Mouse (Mus musculus): Measurements from ENCODE around the gene Cxcl3. TPM values are rescaled to one million over a fixed set of nuclear protein-coding genes. Genes with fewer than 3 reads are reported as not detected.

The Cxcl3 gene
- polyA plus RNA-seq, 1 experiment from 2014 or later = 0.36 TPM

- no peak for ATAC-seq
- Histone ChIP-seq H3K36me3 (ENCODE audit: control insufficient read depth, insufficient read depth, low read length) (no peaks in the 10 kb centered on the region), H3K9me3 (ENCODE audit: control insufficient read depth, low read length) (no peaks in the 10 kb centered on the region), H3K4me2 (ENCODE audit: low read length) (no peak overlapping the region), H3K4me3 (ENCODE audit: low read length) (no peak overlapping the region), H3K4me1 (ENCODE audit: control insufficient read depth, insufficient read depth, low read depth, low read length) (no peaks in the 10 kb centered on the region), H3K9ac (ENCODE audit: low read depth, low read length) (no peak overlapping the region), H3K27ac (ENCODE audit: low read depth, low read length) (no peak overlapping the region), H3K27me3 (replicated peaks; ENCODE audit: control insufficient read depth, insufficient read depth, low read length) (no peaks in the 10 kb centered on the region)
- 79% methylated on average over 12 of the region's 12 CpGs for WGBS
Measured at GRCm38 (mm10) chr5:90763912-90764665, 21.8 kb upstream of the Cxcl3 start.

GRCm38 (mm10) chr5:90765821-90766606 is 19.9 kb upstream of the Cxcl3 start:
- H3K27me3 ChIP-seq (replicated peaks; ENCODE audit: control insufficient read depth, insufficient read depth, low read length) = no peaks in the 10 kb centered on the region
- no peaks in the 10 kb centered on the region for H3K9me3 ChIP-seq (ENCODE audit: control insufficient read depth, low read length)
- no peaks in the 10 kb centered on the region for H3K4me1 ChIP-seq (ENCODE audit: control insufficient read depth, insufficient read depth, low read depth, low read length)
- H3K4me2 ChIP-seq (ENCODE audit: low read length) = no peak overlapping the region
- H3K36me3 ChIP-seq (ENCODE audit: control insufficient read depth, insufficient read depth, low read length) = no peaks in the 10 kb centered on the region
- WGBS = 74% methylated on average over 8 of the region's 8 CpGs
- H3K27ac ChIP-seq (ENCODE audit: low read depth, low read length) = no peak overlapping the region
- no peak for ATAC-seq
- H3K9ac ChIP-seq (ENCODE audit: low read depth, low read length) = no peak overlapping the region
- H3K4me3 ChIP-seq (ENCODE audit: low read length) = no peak overlapping the region

DNA sequence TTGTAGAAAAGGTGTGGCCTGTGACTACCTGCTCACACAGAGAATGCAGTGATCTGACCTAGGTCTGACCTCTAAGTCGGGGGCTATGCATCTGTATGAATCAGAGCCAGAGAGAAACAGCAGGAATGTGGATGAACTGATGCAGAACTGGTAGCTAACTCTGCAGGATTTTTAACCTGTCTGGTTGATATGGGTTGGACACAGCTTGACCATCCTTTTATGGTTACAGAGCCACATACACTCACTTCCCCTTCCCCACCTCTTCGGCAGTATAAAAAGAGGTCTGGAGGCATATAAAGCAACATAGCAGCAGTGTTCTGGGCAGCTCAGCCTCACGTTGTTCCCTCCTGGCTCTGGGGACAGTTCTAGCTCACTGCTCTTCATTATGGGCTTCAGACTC is 17.7 kb upstream of the Cxcl3 start, which contains the start of gene Ppbp:
Ppbp (plus strand) TSS at position 301 of the 400 bp plus-strand sequence.
- WGBS = 69% methylated on average over 3 of the region's 3 CpGs
- H3K36me3 ChIP-seq (ENCODE audit: control insufficient read depth, insufficient read depth, low read length) = no peaks in the 10 kb centered on the region
- no peak within 1 kb of the TSS for H3K27ac ChIP-seq (ENCODE audit: low read depth, low read length)
- ATAC-seq = no peak
- no peak within 1 kb of the TSS for H3K4me2 ChIP-seq (ENCODE audit: low read length)
- H3K4me3 ChIP-seq (ENCODE audit: low read length) = no peak within 1 kb of the TSS
- no peaks in the 10 kb centered on the region for H3K9me3 ChIP-seq (ENCODE audit: control insufficient read depth, low read length)
- H3K27me3 ChIP-seq (replicated peaks; ENCODE audit: control insufficient read depth, insufficient read depth, low read length) = no peaks in the 10 kb centered on the region
- no peaks in the 10 kb centered on the region for H3K4me1 ChIP-seq (ENCODE audit: control insufficient read depth, insufficient read depth, low read depth, low read length)
- no peak within 1 kb of the TSS for H3K9ac ChIP-seq (ENCODE audit: low read depth, low read length)

DNA sequence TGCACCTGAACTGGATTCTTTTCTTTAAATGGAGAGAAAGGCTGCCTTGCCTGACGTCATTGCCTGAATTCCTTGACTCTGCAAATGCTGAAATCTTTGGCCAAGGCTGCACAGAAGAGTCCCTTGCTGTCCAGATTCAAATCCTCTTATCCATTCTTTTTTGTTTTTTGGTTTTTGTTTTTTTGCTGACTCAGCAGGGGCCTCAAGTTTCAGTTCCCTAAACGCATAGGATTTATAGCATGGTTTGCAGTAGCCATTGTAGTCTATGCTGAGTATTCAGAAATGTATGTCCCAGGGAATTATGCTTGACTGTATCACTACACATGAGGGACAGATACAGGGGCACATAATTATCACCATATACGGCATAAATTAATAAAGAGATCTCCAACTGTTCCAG is 14.5 kb upstream of the Cxcl3 start:
- H3K9me3 ChIP-seq (ENCODE audit: control insufficient read depth, low read length) = no peaks in the 10 kb centered on the region
- H3K4me2 ChIP-seq (ENCODE audit: low read length) = no peak overlapping the region
- no peaks in the 10 kb centered on the region for H3K4me1 ChIP-seq (ENCODE audit: control insufficient read depth, insufficient read depth, low read depth, low read length)
- ATAC-seq = no peak
- no peaks in the 10 kb centered on the region for H3K36me3 ChIP-seq (ENCODE audit: control insufficient read depth, insufficient read depth, low read length)
- H3K4me3 ChIP-seq (ENCODE audit: low read length) = no peak overlapping the region
- WGBS = 84% methylated on average over 3 of the region's 3 CpGs
- no peak overlapping the region for H3K27ac ChIP-seq (ENCODE audit: low read depth, low read length)
- no peaks in the 10 kb centered on the region for H3K27me3 ChIP-seq (replicated peaks; ENCODE audit: control insufficient read depth, insufficient read depth, low read length)
- no peak overlapping the region for H3K9ac ChIP-seq (ENCODE audit: low read depth, low read length)

DNA sequence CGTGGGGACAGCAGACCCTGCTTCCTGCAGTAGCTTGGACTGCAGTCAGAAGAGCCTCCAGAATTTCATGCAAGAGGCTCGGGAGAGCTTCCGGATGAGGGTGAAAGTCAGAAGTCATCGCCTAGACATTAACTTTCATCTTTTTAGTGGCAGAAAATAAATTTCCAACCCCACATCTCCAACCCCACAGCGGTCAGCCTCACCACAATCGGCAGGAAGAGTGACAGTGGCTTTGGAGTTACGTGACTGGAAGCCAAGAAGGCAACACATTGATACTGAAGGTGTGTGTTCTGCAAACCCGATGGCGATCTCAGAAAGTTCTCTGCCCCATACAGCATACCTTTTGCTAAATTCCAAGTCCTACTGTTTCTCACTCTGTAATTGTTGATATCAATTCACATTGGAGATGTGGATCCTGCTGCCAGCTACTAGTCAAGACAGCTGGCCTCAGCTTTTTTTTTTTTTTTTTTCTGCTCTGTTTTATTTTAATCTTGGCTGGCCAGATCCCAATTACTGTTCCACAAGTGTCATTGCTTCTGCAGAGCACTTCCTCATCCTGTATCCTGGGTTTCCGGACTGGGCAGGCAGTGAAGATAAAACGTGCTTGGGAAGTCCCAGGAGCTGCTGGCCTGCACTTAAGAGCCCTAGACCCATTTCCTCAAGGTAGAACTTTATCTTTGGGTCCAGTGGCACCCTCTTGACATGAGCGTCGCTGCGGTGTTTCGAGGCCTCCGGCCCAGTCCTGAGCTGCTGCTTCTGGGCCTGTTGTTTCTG is 13.8 kb upstream of the Cxcl3 start, which contains the start of gene Pf4:
Pf4 (plus strand) TSS at position 556 of the 774 bp plus-strand sequence.
- Histone ChIP-seq H3K27ac (ENCODE audit: low read depth, low read length) (no peak within 1 kb of the TSS), H3K9me3 (ENCODE audit: control insufficient read depth, low read length) (no peaks in the 10 kb centered on the region), H3K9ac (ENCODE audit: low read depth, low read length) (no peak within 1 kb of the TSS), H3K36me3 (ENCODE audit: control insufficient read depth, insufficient read depth, low read length) (no peaks in the 10 kb centered on the region), H3K27me3 (replicated peaks; ENCODE audit: control insufficient read depth, insufficient read depth, low read length) (no peaks in the 10 kb centered on the region), H3K4me2 (ENCODE audit: low read length) (no peak within 1 kb of the TSS), H3K4me3 (ENCODE audit: low read length) (no peak within 1 kb of the TSS), H3K4me1 (ENCODE audit: control insufficient read depth, insufficient read depth, low read depth, low read length) (no peaks in the 10 kb centered on the region)
- ATAC-seq = no peak
- 89% methylated on average over 16 of the region's 16 CpGs for WGBS

- Histone ChIP-seq H3K4me2 (ENCODE audit: low read length) (no peak overlapping the region), H3K27ac (ENCODE audit: low read depth, low read length) (no peak overlapping the region), H3K36me3 (ENCODE audit: control insufficient read depth, insufficient read depth, low read length) (no peaks in the 10 kb centered on the region), H3K4me1 (ENCODE audit: control insufficient read depth, insufficient read depth, low read depth, low read length) (no peaks in the 10 kb centered on the region), H3K27me3 (replicated peaks; ENCODE audit: control insufficient read depth, insufficient read depth, low read length) (no peaks in the 10 kb centered on the region), H3K4me3 (ENCODE audit: low read length) (no peak overlapping the region), H3K9me3 (ENCODE audit: control insufficient read depth, low read length) (no peaks in the 10 kb centered on the region), H3K9ac (ENCODE audit: low read depth, low read length) (no peak overlapping the region)
- no peak for ATAC-seq
- 92% methylated on average over 5 of the region's 5 CpGs for WGBS
Measured at GRCm38 (mm10) chr5:90775562-90775961, 10.3 kb upstream of the Cxcl3 start.

- Histone ChIP-seq H3K4me1 (ENCODE audit: control insufficient read depth, insufficient read depth, low read depth, low read length) (no peaks in the 10 kb centered on the region), H3K9me3 (ENCODE audit: control insufficient read depth, low read length) (no peaks in the 10 kb centered on the region), H3K27me3 (replicated peaks; ENCODE audit: control insufficient read depth, insufficient read depth, low read length) (no peaks in the 10 kb centered on the region), H3K4me3 (ENCODE audit: low read length) (no peak overlapping the region), H3K36me3 (ENCODE audit: control insufficient read depth, insufficient read depth, low read length) (no peaks in the 10 kb centered on the region), H3K27ac (ENCODE audit: low read depth, low read length) (no peak overlapping the region), H3K4me2 (ENCODE audit: low read length) (no peak overlapping the region), H3K9ac (ENCODE audit: low read depth, low read length) (no peak overlapping the region)
- 81% methylated on average over 10 of the region's 10 CpGs for WGBS
- ATAC-seq = no peak
Measured at GRCm38 (mm10) chr5:90777621-90778020, 8.3 kb upstream of the Cxcl3 start.

GRCm38 (mm10) chr5:90778856-90779255 is 7.0 kb upstream of the Cxcl3 start:
- 88% methylated on average over 6 of the region's 6 CpGs for WGBS
- no peak for ATAC-seq
- H3K9me3 ChIP-seq (ENCODE audit: control insufficient read depth, low read length) = no peaks in the 10 kb centered on the region

GRCm38 (mm10) chr5:90783697-90784096 is 2.2 kb upstream of the Cxcl3 start:
- no peaks in the 10 kb centered on the region for H3K36me3 ChIP-seq (ENCODE audit: control insufficient read depth, insufficient read depth, low read length)
- no peaks in the 10 kb centered on the region for H3K9me3 ChIP-seq (ENCODE audit: control insufficient read depth, low read length)
- H3K4me1 ChIP-seq (ENCODE audit: control insufficient read depth, insufficient read depth, low read depth, low read length) = peaks cover 4% of the 10 kb centered on the region
- H3K4me2 ChIP-seq (ENCODE audit: low read length) = no peak overlapping the region
- no peak for ATAC-seq
- 93% methylated on average over 3 of the region's 3 CpGs for WGBS
- no peak overlapping the region for H3K4me3 ChIP-seq (ENCODE audit: low read length)
- no peak overlapping the region for H3K27ac ChIP-seq (ENCODE audit: low read depth, low read length)
- H3K27me3 ChIP-seq (replicated peaks; ENCODE audit: control insufficient read depth, insufficient read depth, low read length) = no peaks in the 10 kb centered on the region
- no peak overlapping the region for H3K9ac ChIP-seq (ENCODE audit: low read depth, low read length)

More at GRCm38 (mm10) chr5:90778856-90779255, 7.0 kb upstream of the Cxcl3 start:
- Histone ChIP-seq H3K36me3 (ENCODE audit: control insufficient read depth, insufficient read depth, low read length) (no peaks in the 10 kb centered on the region), H3K4me3 (ENCODE audit: low read length) (no peak overlapping the region), H3K4me2 (ENCODE audit: low read length) (no peak overlapping the region), H3K9ac (ENCODE audit: low read depth, low read length) (no peak overlapping the region), H3K27me3 (replicated peaks; ENCODE audit: control insufficient read depth, insufficient read depth, low read length) (no peaks in the 10 kb centered on the region), H3K27ac (ENCODE audit: low read depth, low read length) (no peak overlapping the region), H3K4me1 (ENCODE audit: control insufficient read depth, insufficient read depth, low read depth, low read length) (no peaks in the 10 kb centered on the region)

Data from hindbrain, embryonic 16.5 days (tissue).